Mouse (Mus musculus): Measurements from ENCODE around the gene Pou2f1.

GRCm38 (mm10) chr1:165845366-165845765, 157.1 kb downstream of the Pou2f1 start:
- TF ChIP-seq POLR2A (IDR thresholded peaks at IDR 0.05; ENCODE audit: control insufficient read depth, extremely low read depth, insufficient read depth, low read length, poor library complexity) (0 out of 2 replicates have a peak, but pooled peaks have one; percentile 46), CTCF (IDR thresholded peaks at IDR 0.05; ENCODE audit: borderline replicate concordance, control insufficient read depth, extremely low read depth, insufficient read depth, low read length, poor library complexity) (no peak)

Measured in thymus, adult 2 months (tissue).